18 mouse cellular contexts compared by ENCODE assay signal in the genomic region with DNA sequence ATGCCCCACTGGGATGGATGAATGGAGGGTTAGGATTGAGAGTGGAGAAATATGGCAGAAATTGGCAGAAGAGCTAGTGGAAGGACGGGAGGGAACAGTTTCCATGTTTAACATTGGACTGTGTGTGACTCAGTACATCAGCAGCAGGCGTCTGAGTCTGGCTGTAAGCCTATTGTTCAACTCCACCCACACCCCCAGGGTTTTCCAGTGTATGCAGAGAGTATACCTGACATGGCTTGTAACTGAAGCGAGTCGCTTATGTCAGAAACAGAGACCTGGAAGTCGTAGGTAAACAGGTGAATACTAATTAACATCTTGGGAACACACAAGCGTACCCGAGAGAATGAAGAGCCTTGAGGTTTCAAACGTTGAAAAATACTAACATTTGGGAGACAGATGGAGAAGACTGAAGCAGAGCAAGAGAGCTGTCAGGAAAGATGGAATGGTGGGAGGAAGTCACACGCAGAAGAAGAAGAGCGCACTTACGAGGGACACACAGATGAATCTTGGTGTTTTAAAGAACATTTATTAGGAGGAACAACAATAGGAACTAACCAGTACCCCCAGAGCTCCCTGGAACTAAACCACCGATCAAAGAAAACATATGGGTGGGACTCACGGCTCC. TPM values are rescaled to one million over a fixed set of nuclear protein-coding genes. Genes with fewer than 3 reads are reported as not detected.
DNase-seq lines count a peak whose midpoint lies in the region; ATAC-seq and TF ChIP-seq lines count a peak whose summit lies in the region.
"Had no signal": no experiment of that assay in that cellular context is flagged by ENCODE, and none has a peak within 500 bp of the region (broad histone marks: within the 10 kb centered on the region; RNA-seq: fewer than 3 reads in every experiment).

No protein-coding gene starts in this region.

- no peak for DNase-seq in forebrain, embryonic 11.5 days (ENCODE audit: low spot score)
- peak; percentile 25 for DNase-seq in brain, embryonic 14.5 days (ENCODE audit: low read depth)
- peak; percentile 89 for DNase-seq in layer of hippocampus, adult 9-11 months
- DNase-seq in right cerebral cortex, adult 2 months (ENCODE audit: low spot score in 2 of 2), result peak; percentile 76 to 83
- no peak for DNase-seq in neural tube, embryonic 10.5 days (ENCODE audit: extremely low spot score, low spot score)
- DNase-seq in retina, embryonic 14.5 days (ENCODE audit: low spot score), result no peak
- no peak for DNase-seq in adipocyte (ENCODE audit: low spot score)
- DNase-seq: adrenal gland, postnatal 25 days; B cell, adult 2 months; heart, postnatal 4 days had no signal

- no peak for ATAC-seq in forebrain, embryonic 15.5 days (replicated peaks)
- ATAC-seq in forebrain, embryonic 11.5 days (replicated peaks; ENCODE audit: low FRiP score), result no peak

- H3K4me1 ChIP-seq in forebrain, embryonic 15.5 days, result peaks cover 18% of the 10 kb centered on the region
- peaks cover 4% of the 10 kb centered on the region; the same call in 1 of the 2 replicates for H3K4me1 ChIP-seq in forebrain, embryonic 11.5 days (replicated peaks; ENCODE audit: control insufficient read depth, insufficient read depth, low read length)
- H3K4me1 ChIP-seq: liver, embryonic 15.5 days had no signal

- TF ChIP-seq POLR2A in brain, embryonic 14.5 days (IDR thresholded peaks at IDR 0.05; ENCODE audit: borderline replicate concordance, extremely low read depth, insufficient read depth, insufficient read length, poor library complexity, severe bottlenecking), result no peak

- no peaks in the 10 kb centered on the region for H3K27me3 ChIP-seq in forebrain, embryonic 15.5 days
- no peaks in the 10 kb centered on the region for H3K27me3 ChIP-seq in forebrain, embryonic 11.5 days (ENCODE audit: control insufficient read depth, insufficient read depth, low read length)

- H3K9ac ChIP-seq in forebrain, embryonic 15.5 days (replicated peaks), result no peak overlapping the region
- no peak overlapping the region for H3K9ac ChIP-seq in forebrain, embryonic 11.5 days (ENCODE audit: low read length)
- H3K9ac ChIP-seq: liver, embryonic 15.5 days had no signal

- WGBS in forebrain, embryonic 15.5 days, result 72% methylated on average over 13 of the region's 13 CpGs
- 85% methylated on average over 13 of the region's 13 CpGs for WGBS in forebrain, embryonic 11.5 days

- 0 out of 2 replicates have a peak, but pooled peaks cover 3% of the 10 kb centered on the region for H3K36me3 ChIP-seq in forebrain, embryonic 15.5 days
- H3K36me3 ChIP-seq in forebrain, embryonic 11.5 days (ENCODE audit: control insufficient read depth, insufficient read depth, low read length), result no peaks in the 10 kb centered on the region; the same call in 1 of the 2 replicates
- H3K36me3 ChIP-seq: liver, embryonic 15.5 days had no signal

- no peak overlapping the region for H3K4me2 ChIP-seq in forebrain, embryonic 15.5 days (replicated peaks)
- H3K4me2 ChIP-seq in forebrain, embryonic 11.5 days (ENCODE audit: low read depth, low read length, severe bottlenecking), result no peak overlapping the region
- H3K4me2 ChIP-seq: heart, embryonic 11.5 days; liver, embryonic 15.5 days had no signal

- TF ChIP-seq CTCF in brain, embryonic 14.5 days (IDR thresholded peaks at IDR 0.05; ENCODE audit: borderline replicate concordance, extremely low read depth, insufficient read depth, insufficient read length), result no peak

- H3K9me3 ChIP-seq in forebrain, embryonic 15.5 days, result no peaks in the 10 kb centered on the region
- no peaks in the 10 kb centered on the region for H3K9me3 ChIP-seq in forebrain, embryonic 11.5 days (ENCODE audit: control insufficient read depth, low read length)
- H3K9me3 ChIP-seq: liver, embryonic 15.5 days had no signal

- H3K4me3 ChIP-seq in forebrain, embryonic 15.5 days, result no peak overlapping the region
- H3K4me3 ChIP-seq in forebrain, embryonic 11.5 days (ENCODE audit: low read depth, low read length), result no peak overlapping the region
- H3K4me3 ChIP-seq: liver, embryonic 15.5 days; midbrain, embryonic 10.5 days had no signal

- peak overlapping the region; percentile 57 for H3K27ac ChIP-seq in forebrain, embryonic 15.5 days (replicated peaks)
- no peak overlapping the region for H3K27ac ChIP-seq in forebrain, embryonic 11.5 days (ENCODE audit: low read depth, low read length)
- H3K27ac ChIP-seq: kidney, postnatal 0 days; liver, embryonic 15.5 days; midbrain, embryonic 10.5 days had no signal

RNA-seq across cellular contexts. Expression of a gene that starts 5.8 kb away (rescaled TPM):
- polyA plus RNA-seq in forebrain, embryonic 15.5 days (2015; fragmentation: Nextera tagmentation; extraction: Ambion mirVana), result 14.8 and 15.4 TPM in 2 replicates
- 13.0 and 13.2 TPM in 2 replicates for polyA plus RNA-seq in forebrain, embryonic 11.5 days (2014; fragmentation: Nextera tagmentation; extraction: Ambion mirVana)
- polyA plus RNA-seq in brain, embryonic 14.5 days (2012; rRNA removed), result 12.9 and 19.0 TPM in 2 replicates

RNA-seq across cellular contexts. Expression of a gene that starts 27.3 kb away (rescaled TPM):
- polyA plus RNA-seq in forebrain, embryonic 15.5 days (2015; fragmentation: Nextera tagmentation; extraction: Ambion mirVana), result 2.3 and 2.4 TPM in 2 replicates
- polyA plus RNA-seq in forebrain, embryonic 11.5 days (2014; fragmentation: Nextera tagmentation; extraction: Ambion mirVana), result 1.6 and 1.9 TPM in 2 replicates
- 2.0 TPM in 2 replicates for polyA plus RNA-seq in brain, embryonic 14.5 days (2012; rRNA removed)

RNA-seq across cellular contexts. Expression of a gene that starts 27.4 kb away (rescaled TPM):
- not detected in 2 replicates for polyA plus RNA-seq in forebrain, embryonic 15.5 days (2015; fragmentation: Nextera tagmentation; extraction: Ambion mirVana)
- polyA plus RNA-seq in forebrain, embryonic 11.5 days (2014; fragmentation: Nextera tagmentation; extraction: Ambion mirVana), result 0.15 TPM in 1 of 2 replicates, not detected in the other
- polyA plus RNA-seq in brain, embryonic 14.5 days (2012; rRNA removed), result not detected in 2 replicates
- polyA plus RNA-seq: cortical plate, adult 2 months; heart, embryonic 11.5 days; kidney, postnatal 0 days; limb, embryonic 11.5 days; liver, embryonic 15.5 days; midbrain, embryonic 10.5 days; spleen, adult 2 months had no signal

RNA-seq across cellular contexts. Expression of a gene that starts 53.9 kb away (rescaled TPM):
- 21.5 and 23.8 TPM in 2 replicates for polyA plus RNA-seq in forebrain, embryonic 15.5 days (2015; fragmentation: Nextera tagmentation; extraction: Ambion mirVana)
- 17.6 and 18.7 TPM in 2 replicates for polyA plus RNA-seq in forebrain, embryonic 11.5 days (2014; fragmentation: Nextera tagmentation; extraction: Ambion mirVana)
- 19.5 and 20.5 TPM in 2 replicates for polyA plus RNA-seq in brain, embryonic 14.5 days (2012; rRNA removed)

RNA-seq across cellular contexts. Expression of a gene that starts 54.0 kb away (rescaled TPM):
- 46.5 and 47.5 TPM in 2 replicates for polyA plus RNA-seq in forebrain, embryonic 15.5 days (2015; fragmentation: Nextera tagmentation; extraction: Ambion mirVana)
- 19.6 and 20.4 TPM in 2 replicates for polyA plus RNA-seq in forebrain, embryonic 11.5 days (2014; fragmentation: Nextera tagmentation; extraction: Ambion mirVana)
- 14.4 and 26.5 TPM in 2 replicates for polyA plus RNA-seq in brain, embryonic 14.5 days (2012; rRNA removed)

Comparison
In these comparisons a context has a peak if more than half of its experiments do, and no peak if none do; other contexts are left out.
1. DNase-seq: peak in brain, embryonic 14.5 days (single experiment), layer of hippocampus, adult 9-11 months (single experiment) and right cerebral cortex, adult 2 months (2 of 2); none in forebrain, embryonic 11.5 days (single experiment), neural tube, embryonic 10.5 days (single experiment), retina, embryonic 14.5 days (single experiment) and adipocyte (single experiment).